Mouse (Mus musculus): ENCODE data around the gene Tbc1d1.

DNA sequence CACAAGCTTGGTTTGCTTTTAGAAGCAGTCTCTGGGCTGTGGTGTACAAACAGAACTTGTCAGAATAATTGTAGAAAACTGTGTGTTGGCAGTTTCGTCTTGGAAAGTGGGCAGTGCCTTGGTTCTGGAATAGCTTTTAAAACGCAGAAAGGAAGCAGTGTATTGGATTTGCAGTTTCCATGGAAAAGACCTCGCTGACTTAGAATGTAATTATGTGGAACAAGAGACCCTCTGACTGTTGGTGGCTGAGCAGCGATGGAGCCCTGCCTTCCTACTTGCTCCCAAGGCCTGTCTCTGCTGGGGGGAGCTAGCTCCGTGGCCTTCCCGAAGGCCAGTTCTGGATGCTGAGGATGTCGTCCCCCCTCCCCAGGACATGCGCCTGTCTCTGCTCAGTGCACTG is 168.8 kb downstream of the Tbc1d1 start:
- TF ChIP-seq CTCF (IDR thresholded peaks at IDR 0.05; ENCODE audit: borderline replicate concordance, control insufficient read depth, extremely low read depth, insufficient read depth, low read length, poor library complexity) (no peak), POLR2A (IDR thresholded peaks at IDR 0.05; ENCODE audit: control insufficient read depth, extremely low read depth, insufficient read depth, low read length, poor library complexity) (no peak)
